Mouse (Mus musculus): Measurements from ENCODE around the gene Cntn5. TPM values are rescaled to one million over a fixed set of nuclear protein-coding genes. Genes with fewer than 3 reads are reported as not detected.

Gene Cntn5
- polyA plus RNA-seq, 1 experiment from 2014 or later: 24.6 TPM

GRCm38 (mm10) chr9:9984028-9984427 is 920.5 kb downstream of the Cntn5 start:
- no peaks in the 10 kb centered on the region for H3K4me1 ChIP-seq
- H3K36me3 ChIP-seq: no peaks in the 10 kb centered on the region
- H3K27ac ChIP-seq (replicated peaks): no peak overlapping the region
- H3K4me3 ChIP-seq (replicated peaks): no peak overlapping the region
- H3K4me2 ChIP-seq: no peak overlapping the region
- 58% methylated on average over 8 of the region's 8 CpGs for WGBS
- no peak overlapping the region for H3K9ac ChIP-seq (replicated peaks)
- no peaks in the 10 kb centered on the region for H3K9me3 ChIP-seq (replicated peaks)
- H3K27me3 ChIP-seq (replicated peaks): no peaks in the 10 kb centered on the region
- ATAC-seq (ENCODE audit: low FRiP score): no peak

- no peaks in the 10 kb centered on the region for H3K9me3 ChIP-seq (replicated peaks)
These were observed 921.4 kb downstream of the Cntn5 start for GRCm38 (mm10) chr9:9983220-9983619.

GRCm38 (mm10) chr9:9965370-9965769 is 939.2 kb downstream of the Cntn5 start:
- Histone ChIP-seq H3K4me2 (no peak overlapping the region), H3K27ac (replicated peaks) (no peak overlapping the region), H3K36me3 (no peaks in the 10 kb centered on the region), H3K27me3 (replicated peaks) (no peaks in the 10 kb centered on the region), H3K4me3 (replicated peaks) (no peak overlapping the region), H3K4me1 (no peaks in the 10 kb centered on the region), H3K9me3 (replicated peaks) (no peaks in the 10 kb centered on the region), H3K9ac (replicated peaks) (no peak overlapping the region)
- no peak for ATAC-seq (ENCODE audit: low FRiP score)
- 85% methylated on average over 4 of the region's 4 CpGs for WGBS

More at GRCm38 (mm10) chr9:9983220-9983619, 921.4 kb downstream of the Cntn5 start:
- Histone ChIP-seq H3K9ac (replicated peaks) (no peak overlapping the region), H3K27me3 (replicated peaks) (no peaks in the 10 kb centered on the region), H3K36me3 (no peaks in the 10 kb centered on the region), H3K4me3 (replicated peaks) (no peak overlapping the region), H3K27ac (replicated peaks) (no peak overlapping the region), H3K4me1 (no peaks in the 10 kb centered on the region), H3K4me2 (no peak overlapping the region)
- 75% methylated on average over 2 of the region's 2 CpGs for WGBS
- no peak for ATAC-seq (ENCODE audit: low FRiP score)

GRCm38 (mm10) chr9:9960610-9961172 is 943.9 kb downstream of the Cntn5 start:
- Histone ChIP-seq H3K9ac (replicated peaks) (no peak overlapping the region), H3K9me3 (replicated peaks) (no peaks in the 10 kb centered on the region), H3K36me3 (no peaks in the 10 kb centered on the region), H3K27me3 (replicated peaks) (no peaks in the 10 kb centered on the region), H3K4me1 (no peaks in the 10 kb centered on the region), H3K4me3 (replicated peaks) (no peak overlapping the region), H3K4me2 (no peak overlapping the region), H3K27ac (replicated peaks) (no peak overlapping the region)
- peak; percentile 59 for ATAC-seq (ENCODE audit: low FRiP score)

GRCm38 (mm10) chr9:9949346-9949745 is 955.2 kb downstream of the Cntn5 start:
- Histone ChIP-seq H3K9me3 (replicated peaks) (no peaks in the 10 kb centered on the region), H3K36me3 (no peaks in the 10 kb centered on the region), H3K4me3 (replicated peaks) (no peak overlapping the region), H3K9ac (replicated peaks) (no peak overlapping the region), H3K4me1 (no peaks in the 10 kb centered on the region), H3K4me2 (no peak overlapping the region), H3K27me3 (replicated peaks) (no peaks in the 10 kb centered on the region), H3K27ac (replicated peaks) (no peak overlapping the region)
- 45% methylated on average over 3 of the region's 3 CpGs for WGBS
- ATAC-seq (ENCODE audit: low FRiP score): 0 out of 2 replicates have a peak, but pooled peaks have one; percentile 15

GRCm38 (mm10) chr9:9944872-9945271 is 959.7 kb downstream of the Cntn5 start:
- Histone ChIP-seq H3K9me3 (replicated peaks) (no peaks in the 10 kb centered on the region), H3K27ac (replicated peaks) (no peak overlapping the region), H3K4me3 (replicated peaks) (no peak overlapping the region), H3K4me1 (no peaks in the 10 kb centered on the region), H3K36me3 (no peaks in the 10 kb centered on the region), H3K9ac (replicated peaks) (no peak overlapping the region), H3K27me3 (replicated peaks) (no peaks in the 10 kb centered on the region), H3K4me2 (no peak overlapping the region)
- 87% methylated on average over 1 of the region's 1 CpGs for WGBS
- ATAC-seq (ENCODE audit: low FRiP score): no peak

- no peak overlapping the region for H3K4me3 ChIP-seq (replicated peaks)
- H3K36me3 ChIP-seq: no peaks in the 10 kb centered on the region
- no peaks in the 10 kb centered on the region for H3K9me3 ChIP-seq (replicated peaks)
- no peaks in the 10 kb centered on the region for H3K27me3 ChIP-seq (replicated peaks)
- ATAC-seq (ENCODE audit: low FRiP score): no peak
- H3K27ac ChIP-seq (replicated peaks): no peak overlapping the region
- H3K4me1 ChIP-seq: no peaks in the 10 kb centered on the region
- WGBS: 69% methylated on average over 1 of the region's 1 CpGs
- H3K9ac ChIP-seq (replicated peaks): no peak overlapping the region
- H3K4me2 ChIP-seq: no peak overlapping the region
These were observed 966.8 kb downstream of the Cntn5 start for GRCm38 (mm10) chr9:9937444-9938436.

GRCm38 (mm10) chr9:9920580-9920979 is 984.0 kb downstream of the Cntn5 start:
- no peak for ATAC-seq (ENCODE audit: low FRiP score)
- Histone ChIP-seq H3K4me3 (replicated peaks) (no peak overlapping the region), H3K4me2 (no peak overlapping the region), H3K9me3 (replicated peaks) (0 out of 2 replicates have a peak, but pooled peaks cover under 1% of the 10 kb centered on the region), H3K4me1 (no peaks in the 10 kb centered on the region), H3K9ac (replicated peaks) (no peak overlapping the region), H3K36me3 (no peaks in the 10 kb centered on the region), H3K27me3 (replicated peaks) (no peaks in the 10 kb centered on the region), H3K27ac (replicated peaks) (no peak overlapping the region)
- 70% methylated on average over 3 of the region's 3 CpGs for WGBS

- no peak overlapping the region for H3K27ac ChIP-seq (replicated peaks)
- H3K27me3 ChIP-seq (replicated peaks): no peaks in the 10 kb centered on the region
- no peaks in the 10 kb centered on the region for H3K36me3 ChIP-seq
- ATAC-seq (ENCODE audit: low FRiP score): peak; percentile 69; the same call in 1 of the 2 replicates
- no peak overlapping the region for H3K4me2 ChIP-seq
- 52% methylated on average over 5 of the region's 5 CpGs for WGBS
- no peak overlapping the region for H3K9ac ChIP-seq (replicated peaks)
- H3K4me3 ChIP-seq (replicated peaks): no peak overlapping the region
- no peaks in the 10 kb centered on the region for H3K9me3 ChIP-seq (replicated peaks)
- no peaks in the 10 kb centered on the region for H3K4me1 ChIP-seq
These were observed 1005.5 kb downstream of the Cntn5 start for GRCm38 (mm10) chr9:9899070-9899469.

GRCm38 (mm10) chr9:9886210-9886609 is 1018.4 kb downstream of the Cntn5 start:
- Histone ChIP-seq H3K4me3 (replicated peaks) (no peak overlapping the region), H3K4me1 (no peaks in the 10 kb centered on the region), H3K9me3 (replicated peaks) (no peaks in the 10 kb centered on the region), H3K27ac (replicated peaks) (no peak overlapping the region), H3K27me3 (replicated peaks) (no peaks in the 10 kb centered on the region), H3K36me3 (no peaks in the 10 kb centered on the region), H3K4me2 (no peak overlapping the region), H3K9ac (replicated peaks) (no peak overlapping the region)
- 90% methylated on average over 6 of the region's 6 CpGs for WGBS
- ATAC-seq (ENCODE audit: low FRiP score): no peak

GRCm38 (mm10) chr9:9882779-9883383 is 1021.7 kb downstream of the Cntn5 start:
- WGBS: 51% methylated on average over 8 of the region's 8 CpGs
- no peaks in the 10 kb centered on the region for H3K36me3 ChIP-seq
- no peak overlapping the region for H3K4me2 ChIP-seq
- no peaks in the 10 kb centered on the region for H3K9me3 ChIP-seq (replicated peaks)
- no peaks in the 10 kb centered on the region for H3K27me3 ChIP-seq (replicated peaks)
- no peak for ATAC-seq (ENCODE audit: low FRiP score)
- H3K4me1 ChIP-seq: no peaks in the 10 kb centered on the region
- H3K4me3 ChIP-seq (replicated peaks): no peak overlapping the region
- no peak overlapping the region for H3K9ac ChIP-seq (replicated peaks)
- no peak overlapping the region for H3K27ac ChIP-seq (replicated peaks)

All from neural tube, embryonic 15.5 days (tissue).